Mouse (Mus musculus) gonadal fat pad, adult 2 months (tissue): ENCODE data around the gene Khdrbs1. TPM values are rescaled to one million over a fixed set of nuclear protein-coding genes. Genes with fewer than 3 reads are reported as not detected.
"Not testable (repeated sequence)": the region's sequence is repeated elsewhere in the genome, so short reads cannot be mapped to it uniquely, and the experiment has no call there.

ENCODE experiments used
- DNase-seq: peaks from one replicate; pipeline ENCODE4 v3.0.0-alpha.2; 2012; ENCODE audit warnings: low read depth
- polyA plus RNA-seq: library from polyadenylated mRNA; depleted of rRNA; stranded (reverse); fragments of >200 nt; gene quantifications from 2 replicates; pipeline ENCODE4 v1.2.3, GENCODE M21; 2012; rRNA removed

Khdrbs1 gene
- 10.5 and 20.3 TPM in 2 replicates for polyA plus RNA-seq

DNA sequence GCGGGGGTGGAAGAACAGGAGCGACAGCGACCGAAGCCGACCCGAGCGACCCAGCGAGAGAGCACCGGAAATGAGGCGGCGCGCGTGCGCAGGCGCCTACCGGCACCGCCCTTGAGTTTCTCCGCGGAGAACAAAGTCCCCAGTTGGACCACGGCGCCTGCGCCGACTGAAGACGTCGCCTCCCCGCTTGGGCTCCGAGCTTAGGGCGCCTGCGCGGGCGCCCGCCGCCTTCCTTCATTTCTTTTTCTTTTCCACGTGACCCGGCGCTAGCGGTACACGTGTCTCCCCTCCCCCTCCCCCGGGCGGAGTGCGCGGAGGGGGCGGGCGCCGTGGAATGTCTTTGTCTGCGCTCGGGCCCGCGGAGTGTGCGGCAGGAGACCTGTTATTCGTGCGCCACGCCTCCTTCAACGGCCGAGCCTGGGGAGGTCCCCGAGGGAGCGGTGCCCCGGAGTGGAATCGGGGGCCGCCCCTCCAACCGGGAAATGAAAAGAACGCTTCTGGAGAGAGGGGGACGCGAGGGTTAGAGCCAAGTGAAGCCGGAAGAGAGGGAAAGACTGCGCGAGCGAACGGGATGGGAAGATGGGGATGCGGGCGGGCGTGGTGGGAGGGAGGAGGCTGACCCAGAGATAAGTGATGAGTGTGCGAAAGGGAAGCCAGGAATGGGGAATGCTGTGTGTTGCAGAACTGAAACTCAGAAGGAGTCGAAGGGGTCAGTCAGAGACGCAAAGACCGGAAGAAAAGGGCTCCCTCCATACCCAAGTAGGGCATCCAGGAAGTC lies at the start of gene Khdrbs1:
Gene Khdrbs1 (minus strand): TSS at position 72 of the 778 bp plus-strand sequence.
- peak; percentile 64 for DNase-seq

DNA sequence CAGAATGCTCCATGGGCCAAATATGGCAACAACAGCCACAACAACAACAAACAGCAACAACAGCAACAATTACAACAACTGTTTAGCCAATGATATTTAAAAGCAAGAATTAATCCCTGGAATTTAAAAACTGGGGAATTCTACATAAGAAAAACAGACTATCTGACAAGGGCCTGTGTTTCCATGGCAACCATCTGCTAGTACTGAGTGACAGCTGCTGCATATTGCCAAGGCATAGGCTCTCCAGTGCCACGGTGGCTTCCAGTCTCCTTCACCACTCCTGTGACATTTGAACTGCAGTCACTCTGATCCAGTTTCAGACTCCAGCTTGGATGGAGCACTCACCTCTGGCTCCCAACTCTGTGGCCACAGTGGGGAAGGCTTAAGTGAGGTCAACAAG lies 49.3 kb upstream of the Khdrbs1 start:
- no peak for DNase-seq

DNA sequence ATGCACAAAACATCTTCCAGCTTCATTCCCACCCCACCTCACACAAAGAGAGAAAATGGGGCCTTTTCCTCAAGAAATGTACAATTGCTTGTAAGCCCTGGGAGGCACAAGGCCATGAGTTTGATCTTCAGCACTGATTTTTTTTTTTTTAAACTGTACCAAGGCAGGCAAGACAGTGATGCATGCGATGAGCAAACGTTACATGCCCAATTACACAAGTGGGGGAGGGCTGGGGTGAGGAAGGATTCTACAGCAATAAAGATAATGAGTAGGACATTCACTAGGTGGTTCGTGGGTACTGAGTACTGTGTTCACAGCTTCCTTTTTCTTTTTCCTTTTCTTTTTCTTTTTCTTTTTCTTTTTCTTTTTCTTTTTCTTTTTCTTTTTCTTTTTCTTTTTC lies 48.4 kb upstream of the Khdrbs1 start:
- DNase-seq, result no peak

GRCm38 (mm10) chr4:129789635-129790034 lies 47.5 kb upstream of the Khdrbs1 start:
- DNase-seq, result no peak

GRCm38 (mm10) chr4:129788693-129789092 lies 46.6 kb upstream of the Khdrbs1 start:
- DNase-seq, result no peak

DNA sequence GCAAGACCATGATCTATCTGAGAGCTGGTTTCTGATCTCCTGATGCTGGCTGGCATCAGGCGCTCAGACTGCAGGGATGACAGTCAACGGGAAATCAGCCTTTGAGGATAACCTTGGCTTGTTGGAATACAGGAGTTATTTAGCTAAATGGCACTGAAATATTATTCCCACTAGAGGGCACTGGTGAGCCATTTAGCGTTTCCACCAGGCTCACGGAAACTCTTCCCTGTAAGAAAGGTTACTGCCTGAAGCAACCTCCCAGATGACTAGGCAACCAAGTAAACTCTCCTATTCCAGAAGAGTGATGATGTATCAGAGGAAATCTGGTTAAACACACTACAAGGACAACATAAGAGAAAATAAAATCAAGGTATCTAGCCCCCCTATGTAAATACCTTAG lies 43.1 kb upstream of the Khdrbs1 start:
- no peak for DNase-seq

DNA sequence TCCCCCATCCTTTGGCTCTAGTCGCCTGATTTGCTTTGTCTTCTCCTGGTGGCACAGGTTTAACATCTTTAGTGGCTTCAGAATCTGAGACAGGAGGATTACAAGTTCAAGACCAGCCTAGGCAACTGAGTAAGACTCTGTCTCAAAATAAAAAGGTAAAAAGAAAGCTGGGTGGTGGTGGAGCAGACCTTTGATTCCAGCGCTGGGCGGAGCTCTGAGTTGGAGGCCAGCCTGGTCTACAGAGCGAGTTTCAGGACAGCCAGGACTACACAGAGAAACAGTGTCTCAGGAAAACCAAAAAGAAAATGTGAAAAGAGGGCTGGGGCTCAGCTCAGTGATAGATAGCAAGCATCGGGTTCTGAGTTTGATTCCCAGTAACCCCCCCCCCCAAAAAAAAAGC lies 41.4 kb upstream of the Khdrbs1 start:
- no peak for DNase-seq

DNA sequence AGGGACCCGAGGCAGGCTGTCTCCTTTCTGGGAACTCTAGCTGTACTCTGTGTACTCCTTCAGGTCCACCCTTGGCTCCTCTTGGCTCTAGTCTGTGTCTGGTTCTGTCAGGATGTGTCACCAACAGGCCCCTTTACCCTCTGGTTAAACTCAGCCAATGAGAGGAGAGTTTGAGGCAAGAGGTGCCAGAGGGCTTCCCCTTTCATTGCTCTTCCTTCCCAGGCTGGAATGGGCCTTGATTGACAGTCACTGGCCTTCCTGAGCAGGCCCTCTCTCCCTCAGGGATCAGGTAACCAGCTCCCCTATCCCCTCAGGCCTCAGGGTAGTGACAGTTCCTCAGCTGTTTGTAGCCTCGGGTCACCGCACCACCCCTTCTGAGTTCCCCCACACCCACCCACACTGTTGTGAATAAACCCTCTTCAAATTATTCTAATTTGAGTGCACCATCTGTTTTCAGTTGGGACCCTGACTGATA lies 40.8 kb upstream of the Khdrbs1 start:
- no peak for DNase-seq

DNA sequence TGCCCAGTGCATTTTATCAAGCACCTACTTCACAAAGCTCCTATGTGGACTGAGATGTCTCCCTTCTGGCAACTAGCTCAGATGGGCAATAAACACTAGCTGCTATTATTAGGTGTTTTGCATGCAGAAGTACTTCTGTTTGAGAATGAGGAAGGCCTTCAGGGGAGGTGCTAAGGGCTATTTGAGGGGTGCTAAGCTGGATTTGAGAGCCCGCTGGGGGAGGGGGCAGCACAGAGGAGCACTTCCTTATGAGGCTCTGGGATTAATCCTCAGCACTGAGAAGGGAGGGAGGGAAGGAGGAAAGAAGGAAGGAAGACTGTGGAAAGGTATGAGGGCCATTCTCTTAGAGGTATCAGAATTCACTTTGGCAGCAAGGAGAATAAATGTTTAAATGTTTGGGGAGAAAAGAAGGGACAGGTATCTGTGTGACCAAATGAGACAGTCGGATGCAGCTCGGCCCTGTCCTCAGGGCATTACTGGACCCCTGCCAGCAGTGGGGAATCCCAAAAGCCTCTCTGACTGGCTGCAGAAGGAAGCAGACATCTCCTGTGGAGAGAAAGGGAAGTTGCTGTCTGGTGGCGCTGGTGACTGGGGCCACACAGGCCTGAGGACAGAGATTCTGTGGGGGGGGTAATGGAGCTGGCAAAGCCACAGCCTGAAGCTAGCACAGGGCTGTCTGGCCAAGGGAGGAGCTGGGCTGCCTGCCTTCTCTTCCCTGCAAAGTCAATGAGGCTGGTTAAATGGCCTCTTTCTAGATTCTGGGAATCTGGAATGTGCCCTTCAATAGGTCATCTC lies 40.0 kb upstream of the Khdrbs1 start:
- no peak for DNase-seq

DNA sequence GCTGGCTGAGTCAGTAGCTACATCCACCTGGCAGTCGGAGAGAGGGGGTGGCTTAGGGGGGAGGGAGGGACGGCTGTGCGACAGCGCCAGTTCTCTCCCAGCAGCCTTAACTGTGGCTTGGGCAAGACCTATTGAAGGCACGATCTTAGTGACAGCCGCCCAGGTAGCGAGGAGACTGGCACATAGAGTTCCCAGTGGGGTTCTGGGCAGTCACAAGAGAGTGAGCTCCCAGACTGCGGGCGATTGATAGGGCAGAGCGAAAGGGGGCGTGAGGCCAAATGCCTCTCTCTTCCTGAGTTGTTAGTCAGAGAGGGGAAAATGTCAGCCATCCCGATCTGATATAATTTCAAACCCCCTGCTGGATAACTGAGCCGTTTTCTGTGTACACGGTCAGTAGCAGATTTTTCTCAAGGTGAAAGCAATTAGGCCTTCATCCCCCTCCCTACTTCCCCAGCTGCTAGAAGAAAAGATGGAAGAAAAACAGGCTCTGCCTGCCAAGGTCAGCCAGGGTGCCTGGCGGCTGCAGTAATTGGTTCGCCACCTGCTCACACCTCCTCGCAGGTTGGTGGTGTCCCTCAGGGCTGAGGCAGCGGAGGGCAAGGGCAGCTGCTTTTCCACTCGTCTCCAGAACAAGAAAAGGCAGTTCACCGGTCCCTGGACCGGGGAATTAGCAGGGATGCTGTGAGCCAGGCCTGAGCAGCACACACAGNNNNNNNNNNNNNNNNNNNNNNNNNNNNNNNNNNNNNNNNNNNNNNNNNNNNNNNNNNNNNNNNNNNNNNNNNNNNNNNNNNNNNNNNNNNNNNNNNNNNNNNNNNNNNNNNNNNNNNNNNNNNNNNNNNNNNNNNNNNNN lies 29.8 kb upstream of the Khdrbs1 start:
- no peak for DNase-seq

DNA sequence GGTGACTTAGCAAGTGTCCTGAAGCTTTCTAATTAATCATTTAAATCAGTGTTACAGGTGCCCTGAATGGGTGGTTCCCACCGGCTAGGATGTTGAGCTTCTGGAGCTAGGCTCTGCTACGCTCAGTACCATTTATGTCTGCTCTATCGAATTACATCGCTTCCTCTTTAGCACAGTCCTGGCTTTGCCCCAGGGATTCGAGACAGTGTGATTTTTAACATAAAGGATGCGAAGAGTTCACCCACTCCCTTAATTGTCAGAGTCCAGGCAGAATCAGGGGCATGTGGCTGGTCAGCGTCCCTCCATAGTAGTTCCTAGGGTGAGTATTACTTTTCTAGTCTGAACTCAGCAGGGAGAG lies 29.2 kb upstream of the Khdrbs1 start:
- DNase-seq, result no peak

DNA sequence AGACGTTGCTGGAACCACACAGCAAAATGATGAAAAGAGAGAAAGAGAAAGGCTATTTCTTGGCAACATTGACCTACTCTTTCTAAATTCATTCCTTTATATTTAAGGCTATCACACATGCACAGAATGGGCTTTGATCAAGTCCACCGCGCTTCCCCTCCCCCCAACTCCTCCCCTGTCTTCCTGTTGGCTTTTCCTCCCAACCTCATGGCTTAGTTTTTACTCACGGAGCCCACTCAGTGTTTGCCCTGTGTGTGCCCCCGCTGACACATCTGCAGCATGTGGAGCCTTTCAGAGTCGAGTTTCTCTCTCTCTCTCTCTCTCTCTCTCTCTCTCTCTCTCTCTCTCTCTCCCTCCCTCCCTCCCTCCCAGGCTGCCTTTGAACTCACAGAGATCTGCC lies 28.5 kb upstream of the Khdrbs1 start:
- DNase-seq, result no peak

DNA sequence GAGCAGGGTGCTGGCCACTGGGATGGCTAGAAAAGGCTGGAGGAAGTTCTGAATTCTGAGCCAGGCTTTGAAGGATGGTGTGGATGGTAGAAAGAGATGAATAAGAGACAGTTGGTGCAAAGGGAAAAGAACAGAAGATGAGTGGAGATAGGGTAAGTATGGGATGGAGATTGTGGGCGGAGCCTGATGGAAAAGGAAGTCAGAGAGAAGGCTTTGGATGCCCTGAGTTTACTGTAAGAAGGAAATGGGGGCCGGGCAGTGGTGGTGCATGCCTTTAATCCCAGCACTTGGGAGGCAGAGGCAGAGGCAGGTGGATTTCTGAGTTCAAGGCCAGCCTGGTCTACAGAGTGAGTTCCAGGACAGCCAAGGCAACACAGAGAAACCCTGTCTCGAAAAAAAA lies 26.6 kb upstream of the Khdrbs1 start:
- DNase-seq, result not testable (repeated sequence)

DNA sequence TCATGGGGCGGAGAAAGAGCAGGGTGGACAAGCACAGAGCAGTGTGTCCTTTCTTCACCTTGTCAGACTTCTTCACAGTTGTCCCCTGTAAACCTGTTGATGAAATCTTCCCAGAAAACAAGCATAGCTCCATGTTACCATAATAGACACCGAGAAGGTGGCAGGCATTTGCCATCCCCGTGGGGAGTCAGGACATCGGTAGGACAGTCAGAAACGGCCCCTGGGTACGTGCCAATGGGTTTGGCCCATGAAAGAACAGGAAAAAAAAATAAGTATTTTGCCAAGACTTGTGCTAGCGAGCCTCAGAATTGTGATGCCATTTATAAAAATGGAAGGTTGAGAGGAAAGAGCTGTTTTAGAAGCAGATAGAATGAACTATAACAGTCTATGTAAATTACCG lies 25.7 kb upstream of the Khdrbs1 start:
- DNase-seq, result no peak

DNA sequence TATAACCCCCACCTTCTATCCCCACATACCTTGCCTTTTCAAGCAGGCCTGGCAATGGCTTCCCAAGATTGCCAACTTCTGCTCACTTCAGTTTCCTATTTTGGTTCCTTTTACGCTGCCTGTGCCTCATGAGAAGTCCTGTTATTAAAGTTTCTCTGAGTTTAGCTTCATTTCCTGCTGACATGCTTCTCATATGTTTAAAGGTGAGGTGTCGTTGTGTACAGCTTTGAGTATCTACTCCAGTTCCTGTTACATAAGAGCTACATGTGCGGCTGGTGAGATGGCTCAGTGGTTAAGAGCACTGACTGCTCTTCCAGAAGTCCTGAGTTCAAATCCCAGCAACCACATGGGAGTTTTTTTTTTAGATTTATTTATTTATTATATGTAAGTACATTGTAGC lies 23.2 kb upstream of the Khdrbs1 start:
- no peak for DNase-seq

DNA sequence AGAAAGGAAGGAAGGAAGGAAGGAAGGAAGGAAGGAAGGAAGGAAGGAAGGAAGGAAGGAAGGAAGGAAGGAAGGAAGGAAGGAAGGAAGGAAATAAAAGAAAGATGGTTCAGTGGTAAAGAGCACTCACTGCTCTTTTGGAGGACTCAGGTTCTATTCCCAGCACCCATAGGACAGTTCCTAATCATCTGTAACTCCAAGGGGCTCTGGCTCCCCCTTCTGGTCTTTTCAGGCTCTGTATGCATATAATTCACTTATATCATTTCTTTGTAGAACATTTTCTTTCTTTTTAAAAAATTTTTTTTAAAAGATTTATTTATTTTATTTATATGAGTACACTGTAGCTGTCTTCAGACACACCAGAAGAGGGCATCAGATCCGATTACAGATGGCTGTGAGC lies 20.4 kb upstream of the Khdrbs1 start:
- not testable (repeated sequence) for DNase-seq

DNA sequence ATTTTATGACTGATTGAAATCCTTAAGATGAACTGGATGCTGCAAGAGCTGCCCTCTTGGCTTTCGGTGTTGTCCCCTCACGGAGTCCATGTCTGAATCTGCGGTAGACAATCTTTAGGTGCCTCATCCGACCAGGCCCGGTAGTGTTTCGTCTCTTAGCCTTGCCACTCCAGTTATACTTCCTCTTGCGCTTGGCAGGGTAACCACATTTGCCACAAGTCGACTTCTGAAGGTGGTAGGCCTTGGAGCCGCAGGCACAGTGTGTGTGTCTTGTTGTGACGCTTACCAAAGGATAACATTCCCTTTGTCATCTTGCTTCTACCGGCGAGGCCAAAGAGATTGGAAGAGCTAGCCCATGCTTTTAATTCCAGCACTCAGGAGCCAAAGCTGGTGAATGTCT lies 19.5 kb upstream of the Khdrbs1 start:
- DNase-seq, result no peak

- no peak for DNase-seq
These were observed 13.4 kb upstream of the Khdrbs1 start for GRCm38 (mm10) chr4:129755455-129755854.

GRCm38 (mm10) chr4:129754742-129755141 lies 12.6 kb upstream of the Khdrbs1 start:
- no peak for DNase-seq

- DNase-seq, result no peak
These were observed 8.3 kb upstream of the Khdrbs1 start for GRCm38 (mm10) chr4:129750430-129750829.

DNA sequence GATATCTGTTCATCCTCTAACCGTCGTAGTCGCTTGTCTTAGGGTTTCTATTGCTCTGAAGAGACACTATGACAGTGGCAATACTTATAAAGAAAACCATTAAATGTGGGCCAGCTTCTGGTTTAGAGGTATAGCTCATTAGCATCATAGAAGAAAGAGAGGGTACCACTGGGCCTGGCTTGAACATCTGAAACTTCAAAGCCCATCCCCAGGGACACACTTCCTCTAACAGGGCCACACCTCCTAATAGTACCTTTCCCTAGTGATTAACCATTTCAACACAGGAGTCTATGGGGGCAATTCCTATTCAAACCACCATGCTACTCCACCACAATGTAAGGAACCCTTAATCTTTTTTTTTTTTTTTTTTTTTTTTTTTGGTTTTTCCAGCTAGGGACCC lies 4.5 kb upstream of the Khdrbs1 start:
- DNase-seq, result no peak

DNA sequence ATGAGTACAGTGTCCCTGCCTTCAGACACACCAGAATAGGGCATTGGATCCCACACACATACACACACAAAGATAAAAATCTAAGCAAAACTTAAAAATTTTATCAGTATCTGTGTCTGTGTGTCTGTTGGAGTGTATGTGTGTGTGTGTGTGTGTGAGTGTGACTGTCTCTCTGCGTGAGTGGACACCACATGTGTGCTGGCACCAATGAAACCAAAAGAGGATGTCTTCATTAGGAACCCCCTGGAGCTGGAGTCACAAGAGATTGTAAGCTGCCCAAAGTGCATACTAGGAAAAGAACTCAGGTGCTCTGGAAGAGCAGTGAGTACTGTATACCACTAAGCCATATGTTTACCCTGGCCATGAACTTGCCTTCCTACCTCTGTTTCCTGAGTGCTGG lies 4.0 kb upstream of the Khdrbs1 start:
- DNase-seq, result no peak
